Mouse (Mus musculus) cerebellum, postnatal 4 days (tissue): ENCODE measurements around the gene Ifna7.

Experiments used
- DNase-seq, 2 experiments: peaks; one replicate each; pipeline ENCODE4 v3.0.0; 2022; ENCODE audit warnings: low spot score in 2 of 2, mixed read lengths in 1 of 2

The Ifna7 gene

GRCm38 (mm10) chr4:88840058-88840457 lies 24.0 kb downstream of the Ifna7 start:
- DNase-seq = no peak

GRCm38 (mm10) chr4:88841438-88841911 lies 25.4 kb downstream of the Ifna7 start, which contains the start of gene Ifna4:
Ifna4 (plus strand) TSS chr4:88841861.
- DNase-seq = no peak

GRCm38 (mm10) chr4:88845334-88845733 lies 29.3 kb downstream of the Ifna7 start:
- no peak for DNase-seq

GRCm38 (mm10) chr4:88849698-88850097 lies 33.7 kb downstream of the Ifna7 start, which contains the start of gene Ifna1:
Ifna1 (plus strand) TSS chr4:88850087.
- no peak for DNase-seq

GRCm38 (mm10) chr4:88851026-88851763 lies 35.2 kb downstream of the Ifna7 start:
- no peak for DNase-seq

- no peak for DNase-seq
Measured at GRCm38 (mm10) chr4:88859214-88859613, 43.2 kb downstream of the Ifna7 start.

GRCm38 (mm10) chr4:88863309-88863708 lies 47.3 kb downstream of the Ifna7 start:
- no peak for DNase-seq

- DNase-seq = no peak
Measured at GRCm38 (mm10) chr4:88864599-88864998, 48.6 kb downstream of the Ifna7 start.

GRCm38 (mm10) chr4:88865011-88865569 lies 49.1 kb downstream of the Ifna7 start:
- no peak for DNase-seq
